Mouse (Mus musculus) liver, embryonic 14.5 days (tissue): ENCODE data around the gene Arhgap17. TPM values are rescaled to one million over a fixed set of nuclear protein-coding genes. Genes with fewer than 3 reads are reported as not detected.

Experiments
- ATAC-seq: fragments of 200-750 bp; cut with Nextera tagmentation; 2 replicates; pipeline ENCODE4 v1.8.0; 2017; ENCODE audit warnings: moderate number of reproducible peaks, mild to moderate bottlenecking, moderate library complexity; ENCODE audit not compliant: insufficient read depth
- DNase-seq, 3 experiments: peaks; one replicate each; pipeline ENCODE4 v3.0.0-alpha.2; 2012 to 2013; ENCODE audit warnings: low read depth in 3 of 3, low spot score in 3 of 3
- H3K27ac ChIP-seq: fragments of 300-500 bp; sonication (generic); 2 replicates; pipeline ENCODE4 v1.5.1; 2014; ENCODE audit warnings: moderate library complexity, mild to moderate bottlenecking, control low read depth, inconsistent platforms
- H3K27me3 ChIP-seq: fragments of 300-500 bp; sonication (generic); 2 replicates; pipeline ENCODE4 v1.6.1; 2014; ENCODE audit warnings: mild to moderate bottlenecking, low read length, moderate library complexity; ENCODE audit not compliant: control insufficient read depth, insufficient read depth
- H3K36me3 ChIP-seq: fragments of 300-500 bp; sonication (generic); replicated peaks from 2 replicates; pipeline ENCODE4 v1.6.1; 2014; ENCODE audit warnings: low read depth; ENCODE audit not compliant: control insufficient read depth, insufficient read depth
- H3K4me1 ChIP-seq, 2 experiments: fragments of 200-500 bp in 1 of 2; fragments of 300-500 bp in 1 of 2; sonication (generic) in 1 of 2; replicated peaks; 2 replicates each; pipeline ENCODE4 v1.6.1; 2012 to 2014; ENCODE audit warnings: antibody characterized with exemption in 1 of 2, inconsistent platforms in 1 of 2, low read length in 1 of 2; ENCODE audit not compliant: control insufficient read depth in 2 of 2, insufficient read depth in 2 of 2
- H3K4me2 ChIP-seq: fragments of 300-500 bp; sonication (generic); 2 replicates; pipeline ENCODE4 v1.6.1; 2014; ENCODE audit warnings: low read depth, mild to moderate bottlenecking, control low read depth, moderate library complexity
- H3K4me3 ChIP-seq, 2 experiments: fragments of 200-500 bp in 1 of 2; fragments of 300-500 bp in 1 of 2; sonication (generic) in 1 of 2; 2 replicates each; pipeline ENCODE4 v1.5.1; 2012 to 2014; ENCODE audit warnings: low read depth in 2 of 2, low read length in 2 of 2, mild to moderate bottlenecking in 2 of 2, control low read depth in 1 of 2, inconsistent platforms in 1 of 2, moderate library complexity in 1 of 2; ENCODE audit not compliant: insufficient read depth in 1 of 2
- H3K9ac ChIP-seq: fragments of 300-500 bp; sonication (generic); replicated peaks from 2 replicates; pipeline ENCODE4 v1.6.1; 2014; ENCODE audit warnings: mild to moderate bottlenecking, control low read depth, moderate library complexity
- H3K9me3 ChIP-seq: fragments of 300-500 bp; sonication (generic); 2 replicates; pipeline ENCODE4 v1.6.1; 2016; ENCODE audit warnings: low read length, mixed read lengths; ENCODE audit not compliant: control insufficient read depth
- CTCF ChIP-seq: IDR thresholded peaks from 2 replicates; pipeline ENCODE4 v1.5.1; 2016; ENCODE audit warnings: antibody characterized with exemption, low read depth, control low read depth
- EP300 ChIP-seq: IDR thresholded peaks from 2 replicates; pipeline ENCODE4 v1.6.1; 2016; ENCODE audit warnings: antibody characterized with exemption, low read depth
- WGBS: fragments of 180-500 bp; shearing (Covaris S2); extraction: QIAGEN DNeasy Blood & Tissue Kit; methylation state at CpG from one replicate; pipeline ENCODE4 v1.1.7; 2014; ENCODE audit not compliant: insufficient replicate concordance; 5-methylcytosine and 5-hydroxymethylcytosine counted together
- polyA plus RNA-seq, 2 experiments: library from polyadenylated mRNA; depleted of rRNA in 1 of 2; stranded (reverse) in 1 of 2; unstranded in 1 of 2; fragments of >200 nt; fragmentation: Nextera tagmentation in 1 of 2; extraction: Ambion mirVana in 1 of 2; gene quantifications; 2 replicates each; pipeline versions ENCODE4 v1.2.1 to v1.2.3; 2012 to 2014

Arhgap17 gene
- polyA plus RNA-seq, 2 experiments, result 10.2 to 10.9 TPM

DNA sequence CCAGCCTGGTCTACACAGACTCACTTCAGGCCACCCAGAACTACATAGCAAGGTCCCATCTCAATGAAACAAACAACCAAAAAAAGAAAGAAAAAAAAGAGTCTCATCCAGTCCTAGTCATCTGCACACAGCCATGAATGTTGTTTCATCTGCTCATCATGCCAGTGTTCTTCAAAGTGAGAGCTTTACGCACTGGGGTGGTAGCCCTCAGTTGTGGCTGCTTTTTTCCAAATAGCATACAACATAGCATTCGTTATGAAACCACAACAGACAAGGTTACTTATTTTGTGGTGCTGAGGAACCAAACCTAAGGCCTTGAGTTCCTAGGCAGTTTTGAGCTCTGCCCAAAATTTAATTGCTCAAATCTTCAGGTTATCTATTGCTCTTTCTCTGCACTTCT, 14.9 kb downstream of the Arhgap17 start:
- DNase-seq (no peak), ATAC-seq (no peak)
- no peak overlapping the region; the same call in 1 of the 2 replicates for H3K9ac ChIP-seq
- H3K4me1 ChIP-seq, result peaks cover 69 to 75% of the 10 kb centered on the region in 2 experiments
- WGBS, result 67% methylated on average over 2 of the region's 2 CpGs
- no peaks in the 10 kb centered on the region for H3K36me3 ChIP-seq
- TF ChIP-seq CTCF (no peak), EP300 (no peak)
- no peak overlapping the region for H3K4me3 ChIP-seq
- H3K27me3 ChIP-seq, result no peaks in the 10 kb centered on the region
- H3K4me2 ChIP-seq, result peak overlapping the region; percentile 63
- no peaks in the 10 kb centered on the region for H3K9me3 ChIP-seq
- H3K27ac ChIP-seq, result peak overlapping the region; percentile 38

- DNase-seq (no peak), ATAC-seq (peak; percentile 33; the same call in 1 of the 2 replicates)
- Histone ChIP-seq H3K4me3 (peak overlapping the region; percentile 24 to 29; a peak in 3 of 4 replicates), H3K4me2 (peak overlapping the region; percentile 63), H3K9ac (peak overlapping the region; percentile 25), H3K27ac (peak overlapping the region; percentile 38), H3K4me1 (peaks cover 69 to 75% of the 10 kb centered on the region in 2 experiments), H3K9me3 (no peaks in the 10 kb centered on the region), H3K27me3 (no peaks in the 10 kb centered on the region), H3K36me3 (no peaks in the 10 kb centered on the region)
- TF ChIP-seq CTCF (no peak), EP300 (no peak)
- 29% methylated on average over 5 of the region's 5 CpGs for WGBS
Observed at GRCm38 (mm10) chr7:123354392-123354791, 15.3 kb downstream of the Arhgap17 start.

GRCm38 (mm10) chr7:123353879-123354278, 15.8 kb downstream of the Arhgap17 start:
- Histone ChIP-seq H3K4me2 (peak overlapping the region; percentile 63), H3K9me3 (no peaks in the 10 kb centered on the region), H3K27ac (peak overlapping the region; percentile 38), H3K4me3 (peak overlapping the region; percentile 24 to 29; a peak in 3 of 4 replicates), H3K4me1 (peaks cover 69 to 77% of the 10 kb centered on the region in 2 experiments), H3K36me3 (no peaks in the 10 kb centered on the region), H3K9ac (peak overlapping the region; percentile 25), H3K27me3 (no peaks in the 10 kb centered on the region)
- TF ChIP-seq CTCF (no peak), EP300 (peak; percentile 82)
- ATAC-seq (peak; percentile 92), DNase-seq (peak; percentile 64)
- WGBS, result 19% methylated on average over 5 of the region's 5 CpGs

DNA sequence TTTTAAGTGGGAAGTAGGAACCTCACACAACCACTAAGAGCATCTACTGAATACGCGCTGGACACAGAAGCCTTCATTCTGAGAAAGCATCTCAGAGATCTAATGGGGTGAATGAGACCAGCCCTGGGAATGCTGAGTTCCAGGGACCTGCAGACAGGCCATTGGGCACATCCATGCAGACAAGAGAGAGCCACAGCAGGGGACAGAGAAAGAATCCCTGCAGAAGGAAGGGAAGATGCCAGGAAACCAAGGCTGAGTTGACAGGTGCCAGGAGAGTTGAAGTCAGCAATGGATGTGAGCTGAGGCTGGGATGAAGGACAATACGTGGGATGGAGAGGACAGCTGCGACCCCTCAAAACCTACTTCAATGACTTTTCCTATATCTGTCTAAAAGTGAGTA, 16.6 kb downstream of the Arhgap17 start:
- ATAC-seq, result no peak
- Histone ChIP-seq H3K9me3 (no peaks in the 10 kb centered on the region), H3K36me3 (no peaks in the 10 kb centered on the region), H3K9ac (peak overlapping the region; percentile 25), H3K4me3 (no peak overlapping the region), H3K27ac (peak overlapping the region; percentile 38), H3K27me3 (no peaks in the 10 kb centered on the region), H3K4me2 (peak overlapping the region; percentile 63), H3K4me1 (peaks cover 67 to 81% of the 10 kb centered on the region in 2 experiments)
- TF ChIP-seq EP300 (no peak), CTCF (no peak)
- WGBS, result 89% methylated on average over 4 of the region's 4 CpGs
- no peak for DNase-seq

DNA sequence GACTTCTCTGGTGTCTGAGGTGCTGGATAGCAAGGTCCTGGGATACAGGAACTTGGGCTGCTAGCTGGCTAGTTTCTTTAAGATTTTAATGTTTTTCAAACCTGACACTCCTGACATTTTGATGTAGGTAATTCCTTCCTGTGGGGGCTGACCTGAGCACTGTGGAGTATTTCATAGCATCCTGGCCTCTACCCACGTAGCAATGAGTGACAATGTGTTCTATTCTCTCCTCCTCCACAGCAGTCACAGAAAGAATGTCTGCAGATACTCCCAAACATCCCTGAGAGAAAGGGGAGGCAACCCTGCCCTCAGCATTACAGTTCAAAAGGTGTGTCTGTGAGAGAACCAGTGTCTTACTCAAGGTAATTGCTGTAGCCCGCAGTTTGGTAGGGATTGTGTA, 19.5 kb downstream of the Arhgap17 start:
- WGBS, result 85% methylated on average over 2 of the region's 2 CpGs
- Histone ChIP-seq H3K4me2 (no peak overlapping the region), H3K9ac (no peak overlapping the region), H3K27ac (no peak overlapping the region), H3K9me3 (no peaks in the 10 kb centered on the region), H3K4me1 (peaks cover 41 to 59% of the 10 kb centered on the region in 2 experiments), H3K36me3 (no peaks in the 10 kb centered on the region), H3K27me3 (no peaks in the 10 kb centered on the region), H3K4me3 (no peak overlapping the region)
- no peak for TF ChIP-seq EP300
- TF ChIP-seq CTCF, result no peak
- ATAC-seq (no peak), DNase-seq (no peak)
